Mouse (Mus musculus): ENCODE results near the gene Fam50a.

Fam50a gene

DNA sequence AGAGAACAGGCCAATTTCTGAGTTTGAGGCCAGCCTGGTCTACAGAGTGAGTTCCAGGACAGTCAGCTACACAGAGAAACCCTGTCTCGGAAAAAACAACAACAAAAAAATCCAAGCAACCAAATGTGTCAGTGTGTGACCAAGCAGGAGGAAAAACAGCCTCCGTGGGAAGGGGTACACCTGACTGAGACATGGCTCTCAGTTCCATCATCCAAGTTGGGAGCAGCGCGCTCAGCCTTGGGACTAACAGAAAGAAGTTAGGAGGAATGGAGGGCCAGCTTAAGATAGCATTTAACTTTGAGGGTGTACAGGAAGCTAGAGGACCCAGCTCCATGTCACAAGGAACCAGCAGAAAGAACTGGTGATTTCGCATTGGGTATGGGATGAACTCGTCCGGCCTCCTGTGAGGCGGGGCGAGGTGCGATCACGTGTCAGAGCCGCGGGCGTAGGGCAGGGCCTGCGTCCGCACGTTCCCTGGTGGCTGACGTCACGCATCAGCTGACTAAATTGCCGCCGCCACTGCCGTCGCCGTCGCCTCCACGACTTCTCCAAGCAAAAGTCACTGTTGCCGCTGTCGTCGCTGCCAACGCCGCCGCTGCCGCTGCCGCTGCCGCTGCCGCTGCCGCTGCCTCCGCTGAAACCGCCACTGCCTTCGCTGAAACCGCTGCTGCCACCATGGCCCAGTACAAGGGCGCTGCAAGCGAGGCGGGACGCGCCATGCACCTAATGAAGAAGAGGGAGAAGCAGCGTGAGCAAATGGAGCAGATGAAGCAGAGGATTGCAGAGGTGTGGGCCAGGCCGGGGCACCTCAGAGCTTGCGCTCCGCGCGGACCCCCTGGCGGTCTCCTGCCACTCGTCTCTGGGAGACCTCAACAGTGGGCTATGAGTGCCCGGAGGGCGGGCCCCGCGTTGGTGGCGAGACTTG is at the start of gene Fam50a:
Gene Fam50a (plus strand): TSS at position 494 of the 925 bp plus-strand sequence.
- in situ Hi-C loops (cut with MboI, MseI): no loop called here

DNA sequence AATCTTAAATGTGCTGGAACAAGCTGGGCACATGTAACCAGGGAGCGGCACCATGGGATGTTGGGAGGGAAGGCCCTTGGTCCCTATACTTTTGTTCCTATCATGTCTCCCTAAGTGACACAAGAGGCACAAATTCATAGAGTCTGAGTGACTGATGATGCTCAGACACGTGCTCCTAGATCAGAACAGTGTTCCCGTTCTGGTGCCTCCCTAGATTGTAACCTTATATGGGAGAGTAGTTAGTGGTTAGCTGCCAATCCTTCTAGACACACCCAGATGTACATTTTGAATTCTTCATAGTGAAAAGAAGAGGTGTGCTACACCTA is 43.1 kb upstream of the Fam50a start:
- in situ Hi-C loops (cut with MboI, MseI): loop anchor here (5.0 kb wide), 1 partner anchor 47 kb away; no protein-coding TSS in a partner anchor

DNA sequence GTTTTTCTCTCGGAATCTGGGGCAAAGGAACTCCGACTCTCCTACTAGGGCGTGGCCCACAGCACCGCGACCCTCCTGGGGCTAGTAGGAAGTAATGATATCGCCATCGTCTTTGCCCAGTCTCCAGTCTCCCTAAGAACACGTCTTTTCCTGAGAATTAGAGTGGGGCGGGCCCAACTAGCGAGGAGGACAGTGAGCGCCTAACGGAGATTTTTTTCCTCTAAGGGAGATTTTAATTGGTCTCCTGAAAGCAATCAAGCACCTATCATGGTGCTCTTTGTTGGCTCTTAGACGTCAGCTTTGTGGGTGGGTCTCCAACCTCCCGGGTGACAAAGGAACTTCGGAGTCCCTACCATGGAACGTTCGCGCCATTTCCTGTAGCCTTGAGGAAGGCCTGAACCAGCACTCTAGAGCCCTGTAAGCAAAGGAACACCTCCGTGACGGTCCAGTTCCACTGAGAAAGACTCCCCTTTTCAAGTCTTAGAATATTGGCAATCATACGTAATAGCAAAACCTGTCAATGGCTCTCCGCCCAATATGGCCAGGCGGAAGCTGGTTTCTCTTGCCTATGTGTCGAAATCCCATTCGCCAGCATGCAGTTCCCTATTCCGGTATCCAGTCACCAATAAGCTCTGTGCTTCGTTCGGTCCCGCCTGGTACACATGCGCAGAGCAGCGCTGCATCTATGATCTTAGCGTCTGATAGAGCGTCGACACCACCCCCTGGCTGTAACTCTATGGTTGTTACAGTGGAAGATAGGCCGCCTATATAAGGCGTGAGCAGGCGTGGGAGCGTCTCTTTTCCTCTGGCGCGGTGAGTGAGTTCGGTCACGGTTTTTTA is 42.6 kb upstream of the Fam50a start, which contains the start of gene Rpl10:
Gene Rpl10 (plus strand): TSS at position 751 of the 840 bp plus-strand sequence.
- in situ Hi-C loops (cut with MboI, MseI): no loop called here

DNA sequence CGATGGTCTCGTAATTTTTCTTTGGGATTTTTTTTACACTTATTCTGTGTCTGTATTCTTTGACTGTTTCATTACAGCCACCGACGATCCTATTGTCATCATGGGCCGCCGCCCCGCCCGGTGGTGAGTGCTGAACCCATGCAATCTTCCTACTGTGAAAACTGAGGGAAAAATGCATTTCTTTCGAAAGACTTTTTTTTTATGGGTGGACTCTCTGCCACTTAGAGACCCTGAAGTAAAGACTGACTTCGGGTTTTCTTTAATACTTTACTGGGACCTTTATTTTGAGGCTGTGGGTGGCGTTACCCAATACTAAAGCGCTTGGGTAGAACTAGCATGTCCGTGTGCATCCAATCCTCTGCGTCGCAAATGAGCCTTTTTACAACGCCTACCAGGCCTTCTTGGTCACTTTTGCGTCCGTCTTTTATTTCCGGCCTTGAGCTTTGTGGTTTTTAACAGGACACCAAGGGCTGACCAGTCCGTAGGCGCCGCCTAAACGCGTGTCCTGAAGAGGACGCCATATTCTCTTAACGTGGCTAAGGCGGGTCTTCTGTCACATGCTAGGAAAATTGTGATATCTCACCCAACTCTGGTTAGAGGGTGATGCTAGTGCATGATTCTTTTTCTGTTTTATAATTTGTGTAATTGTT is 41.8 kb upstream of the Fam50a start:
- in situ Hi-C loops (cut with MboI, MseI): no loop called here

DNA sequence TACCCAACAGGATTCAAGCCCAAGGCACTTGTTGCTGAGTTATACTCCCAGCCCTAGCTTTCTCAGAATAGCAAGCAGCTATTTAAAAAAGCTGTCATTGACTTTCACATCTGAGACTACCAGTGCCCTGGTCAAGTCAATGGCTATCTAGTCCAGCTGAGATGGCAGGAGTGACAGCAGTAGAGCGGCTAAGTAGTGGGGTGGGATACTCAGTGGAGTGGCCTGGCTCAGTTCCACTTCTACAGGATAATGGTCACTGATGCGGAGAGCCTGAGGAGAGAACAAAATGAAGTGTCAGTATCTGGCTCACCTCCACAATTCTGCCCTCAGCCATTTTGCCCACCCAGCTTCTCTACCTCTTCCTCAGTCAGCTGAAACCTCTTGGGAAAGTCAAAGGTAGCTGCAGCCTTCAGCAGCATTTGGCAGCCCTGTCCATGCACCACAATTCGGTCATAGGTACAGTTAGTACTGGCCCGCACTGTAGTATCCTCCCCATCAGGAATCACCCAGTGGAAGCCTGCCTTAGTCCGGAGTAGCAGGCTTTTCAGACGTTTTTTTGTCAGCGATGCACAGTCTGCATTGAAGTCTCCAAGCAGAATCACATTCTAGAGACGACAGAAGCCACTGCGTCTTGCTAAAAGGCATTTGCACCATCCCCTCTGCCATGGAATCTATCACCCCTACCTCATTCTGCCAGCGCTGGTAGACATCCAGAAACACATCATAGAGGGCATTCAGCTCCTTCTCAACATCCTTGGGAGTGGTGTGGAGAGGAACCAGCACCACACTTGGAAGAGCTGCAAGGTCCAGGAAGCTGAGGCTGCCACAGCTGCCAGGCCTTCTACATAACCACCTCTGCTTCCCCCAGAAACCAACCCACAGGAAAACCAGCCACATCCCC is 39.2 kb upstream of the Fam50a start:
- in situ Hi-C loops (cut with MboI, MseI): no loop called here

DNA sequence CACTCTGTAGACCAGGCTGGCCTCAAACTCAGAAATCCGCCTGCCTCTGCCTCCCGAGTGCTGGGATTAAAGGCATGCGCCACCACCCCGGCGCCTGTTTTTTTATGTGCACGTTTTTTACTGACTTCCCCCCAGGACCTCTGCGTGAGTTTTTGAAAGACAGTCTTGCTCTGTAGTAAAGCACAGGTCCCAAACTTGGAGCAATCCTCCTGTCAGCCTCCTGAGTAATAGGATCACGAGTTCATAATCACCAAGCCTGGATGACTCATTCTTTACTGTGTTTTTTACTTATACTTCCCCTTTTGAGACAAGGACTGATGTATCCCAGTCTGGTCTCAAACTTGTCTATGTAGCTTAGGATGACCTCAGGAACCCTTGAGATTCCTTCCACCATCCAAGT is 34.9 kb upstream of the Fam50a start:
- in situ Hi-C loops (cut with MboI, MseI): no loop called here

DNA sequence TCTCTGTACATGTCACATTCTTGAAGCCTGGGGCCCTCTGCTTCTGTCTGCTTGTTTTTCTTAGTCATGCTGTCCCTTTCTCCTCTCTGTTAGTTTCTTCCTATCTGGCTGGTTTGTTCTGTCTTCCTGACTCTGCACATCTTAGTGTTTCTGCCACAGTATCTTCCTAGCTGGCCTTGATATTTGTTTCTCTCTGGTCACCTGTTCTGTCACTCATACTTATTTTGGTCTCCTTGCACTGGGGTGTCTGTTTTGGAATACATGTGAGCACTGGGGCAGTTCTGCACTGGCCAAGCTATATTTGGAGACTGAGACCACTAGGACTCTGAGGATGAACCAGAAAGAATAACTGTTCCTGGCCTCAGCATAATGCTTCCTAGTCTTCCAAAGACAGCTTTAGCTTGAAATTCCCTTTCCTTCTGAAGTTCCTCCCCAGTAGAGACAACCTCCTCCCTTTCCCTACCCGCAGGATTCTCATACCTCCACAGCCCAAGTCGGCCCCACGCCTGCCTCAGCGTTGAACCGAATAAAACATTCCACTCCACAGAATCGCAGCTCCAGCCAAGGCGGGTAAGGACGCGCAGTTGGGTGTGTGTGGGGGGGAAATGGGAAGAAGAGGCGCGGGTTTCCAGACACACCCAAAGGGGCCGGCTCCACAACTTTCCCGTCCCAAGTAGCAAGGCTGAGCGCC is 31.6 kb upstream of the Fam50a start:
- in situ Hi-C loops (cut with MboI, MseI): no loop called here

DNA sequence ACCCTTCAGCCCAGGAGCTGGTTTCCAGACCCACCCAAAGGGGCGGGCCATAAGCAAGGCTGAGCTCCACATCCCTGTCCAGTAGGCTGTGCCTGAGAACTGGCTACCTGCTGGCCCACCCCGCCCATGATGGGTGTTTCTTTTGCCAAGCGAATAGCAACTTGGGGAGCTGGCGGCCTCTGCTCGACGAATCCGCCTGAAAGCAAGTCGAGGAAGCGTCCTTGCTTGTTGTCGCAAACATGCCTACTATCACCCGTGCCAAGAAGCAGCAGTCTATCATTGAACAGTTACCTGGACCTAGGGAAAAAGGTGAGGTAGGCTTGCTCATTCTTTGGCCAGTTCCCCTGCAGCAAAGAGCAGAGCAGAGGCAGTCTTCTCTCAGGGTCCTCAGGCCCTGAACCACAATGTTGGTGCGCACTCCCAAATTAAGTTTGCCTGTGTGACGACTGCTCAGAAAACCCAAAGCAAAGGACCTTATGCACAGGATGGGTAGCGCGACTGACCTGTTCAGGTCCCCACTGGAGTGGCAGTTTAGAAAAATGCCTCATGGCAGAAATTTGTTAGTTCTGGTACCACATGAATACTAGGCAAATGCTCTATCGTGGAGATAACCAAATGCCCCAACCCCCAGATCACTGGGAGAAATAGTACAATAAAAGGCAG is 31.0 kb upstream of the Fam50a start, which contains the start of the genes Taz and Dnase1l1:
Gene Taz (plus strand): TSS at position 181 of the 663 bp plus-strand sequence.
Gene Dnase1l1 (minus strand): TSS at position 606 of the 663 bp plus-strand sequence.
- in situ Hi-C loops (cut with MboI, MseI): no loop called here

DNA sequence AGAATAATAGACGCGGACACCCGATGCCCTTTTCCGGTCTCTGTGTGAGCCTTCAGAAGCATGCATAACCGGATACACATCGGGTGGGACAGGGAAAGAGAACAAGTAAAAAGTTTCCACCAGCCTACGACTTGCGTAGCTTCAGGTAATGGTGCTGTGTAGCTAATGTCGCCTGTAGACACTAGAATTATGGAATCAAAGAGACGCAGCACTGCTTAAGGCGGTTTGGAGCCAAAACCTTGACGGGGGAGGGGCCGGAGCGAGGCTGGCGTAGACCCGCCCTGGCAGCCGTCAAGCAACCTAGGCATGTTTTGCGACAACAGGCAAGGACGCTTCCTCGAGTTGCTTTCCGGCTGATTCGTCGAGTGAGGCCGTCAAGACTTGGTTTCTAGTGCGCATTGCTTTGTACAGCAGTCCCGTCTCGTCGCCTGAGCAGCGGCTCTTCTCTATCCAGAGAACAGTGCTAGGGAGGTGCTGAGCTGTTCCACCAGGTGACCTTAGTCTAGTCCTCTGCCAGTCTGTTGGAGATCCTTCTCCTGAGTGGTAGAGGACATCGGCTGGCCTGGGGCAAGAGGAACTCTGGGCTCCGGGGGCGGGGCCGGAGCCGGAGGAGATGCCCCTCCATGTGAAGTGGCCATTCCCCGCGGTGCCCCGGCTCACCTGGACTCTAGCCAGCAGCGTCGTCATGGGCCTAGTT is 30.3 kb upstream of the Fam50a start:
- in situ Hi-C loops (cut with MboI, MseI): no loop called here

DNA sequence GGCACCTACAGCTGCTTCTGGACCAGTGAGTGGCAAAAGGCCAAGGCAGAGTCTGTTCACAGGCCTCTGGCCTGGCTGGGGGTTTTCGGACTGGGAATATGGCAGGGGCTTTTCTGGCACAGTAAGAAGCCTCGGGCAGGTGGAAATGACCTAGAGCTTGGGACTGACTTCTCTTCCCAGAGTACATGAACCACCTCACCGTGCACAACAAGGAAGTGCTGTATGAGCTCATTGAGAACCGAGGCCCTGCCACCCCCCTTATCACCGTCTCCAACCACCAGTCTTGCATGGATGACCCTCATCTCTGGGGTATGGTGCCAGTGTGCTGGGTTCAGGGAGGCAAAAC is 29.8 kb upstream of the Fam50a start:
- in situ Hi-C loops (cut with MboI, MseI): no loop called here

DNA sequence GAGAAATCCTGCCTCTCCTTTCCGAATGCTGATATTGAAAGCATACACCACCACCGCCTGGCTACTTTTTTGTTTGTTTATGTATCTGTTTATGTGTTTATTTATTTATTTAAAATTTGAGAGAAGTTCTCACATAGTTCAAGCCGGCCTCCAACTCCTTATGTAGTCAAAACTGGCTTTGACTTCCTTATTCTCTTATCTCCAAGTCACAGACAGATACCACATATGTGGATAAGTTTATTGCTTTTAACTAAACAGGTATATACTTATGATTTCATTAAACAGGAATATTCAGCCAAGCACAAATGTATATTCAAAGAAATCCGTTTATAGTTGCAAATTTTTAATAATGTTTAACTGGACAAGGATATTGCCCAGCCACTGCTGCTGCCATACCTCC is 19.4 kb upstream of the Fam50a start:
- in situ Hi-C loops (cut with MboI, MseI): no loop called here

DNA sequence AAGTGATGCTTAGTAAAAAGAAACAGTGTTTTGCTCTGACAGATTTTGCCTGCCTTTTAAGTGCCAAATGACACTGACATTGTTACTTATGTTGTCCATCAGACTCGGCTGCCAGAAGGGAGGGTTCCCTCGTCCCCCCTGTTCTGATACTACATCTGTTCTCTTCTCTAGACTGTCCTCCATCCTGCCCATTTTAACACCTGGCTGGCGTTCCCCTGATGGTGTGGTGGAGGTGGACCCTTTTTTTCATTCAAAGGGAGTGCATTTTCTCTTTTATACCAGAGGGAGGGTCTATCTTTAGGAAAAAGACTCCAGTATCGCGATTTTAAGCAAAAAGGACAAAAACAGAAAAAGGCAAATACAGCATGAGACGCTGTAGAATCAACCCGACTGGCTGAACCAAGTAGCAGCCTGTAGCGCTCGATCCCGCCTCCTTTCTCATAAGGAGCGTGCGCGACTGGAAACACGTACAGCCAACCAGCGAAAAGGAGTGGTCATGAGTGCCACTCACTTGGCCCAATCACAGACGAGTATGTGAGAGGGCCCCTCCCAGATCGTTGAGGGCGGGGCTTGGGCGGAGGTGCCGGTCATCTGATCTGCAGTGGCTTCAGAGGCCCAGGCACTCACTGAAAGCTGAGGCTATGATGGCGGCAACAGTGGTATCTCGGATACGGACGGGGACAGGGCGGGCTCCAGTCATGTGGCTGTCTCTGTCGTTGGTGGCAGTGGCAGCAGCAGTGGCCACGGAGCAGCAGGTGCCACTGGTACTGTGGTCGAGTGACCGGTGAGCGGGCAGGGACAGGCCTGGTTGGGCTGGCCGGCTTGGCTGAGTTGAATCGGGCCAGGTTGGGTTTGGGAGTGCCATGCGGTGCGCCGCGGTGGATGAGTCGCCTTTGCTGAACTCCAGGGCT is 16.0 kb upstream of the Fam50a start, which contains the start of gene Atp6ap1:
Gene Atp6ap1 (plus strand): TSS at position 560 of the 911 bp plus-strand sequence.
- in situ Hi-C loops (cut with MboI, MseI): no loop called here

DNA sequence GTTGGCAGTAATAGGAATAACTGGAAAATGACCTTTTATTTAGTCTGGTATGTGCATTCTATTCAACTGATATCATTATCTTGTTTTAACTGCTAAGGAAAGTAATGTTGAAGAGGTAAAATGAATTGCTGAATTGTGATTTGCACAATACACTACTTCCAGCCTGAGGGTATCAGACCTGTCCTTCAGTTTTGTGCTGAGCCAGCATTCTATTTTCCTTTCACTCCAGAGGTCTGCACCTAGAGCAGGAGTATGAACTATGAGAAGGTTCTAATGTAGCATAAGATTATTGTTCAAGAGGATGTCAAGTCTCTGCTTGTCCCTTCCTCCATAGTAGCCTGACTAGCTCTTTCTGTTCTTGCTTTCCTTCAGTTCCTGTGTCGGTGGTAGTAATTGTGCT is 14.5 kb upstream of the Fam50a start:
- in situ Hi-C loops (cut with MboI, MseI): no loop called here

DNA sequence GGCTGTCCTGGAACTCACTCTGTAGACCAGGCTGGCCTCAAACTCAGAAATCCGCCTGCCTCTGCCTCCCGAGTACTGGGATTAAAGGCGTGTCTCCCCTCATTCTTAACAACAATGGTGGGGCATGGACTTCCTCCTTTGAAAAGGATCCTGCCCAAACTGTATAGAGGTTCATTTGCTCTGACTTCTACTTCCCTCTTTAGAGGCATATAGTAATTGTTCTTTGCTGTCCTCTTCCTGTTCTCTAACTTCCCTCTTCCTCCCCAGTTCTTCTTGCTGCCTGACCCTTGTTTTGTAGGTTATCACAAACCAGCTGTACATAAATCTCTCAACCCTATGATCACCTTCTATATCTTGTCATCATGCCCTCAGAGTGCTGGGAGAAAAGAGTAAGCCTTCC is 13.1 kb upstream of the Fam50a start:
- in situ Hi-C loops (cut with MboI, MseI): no loop called here

DNA sequence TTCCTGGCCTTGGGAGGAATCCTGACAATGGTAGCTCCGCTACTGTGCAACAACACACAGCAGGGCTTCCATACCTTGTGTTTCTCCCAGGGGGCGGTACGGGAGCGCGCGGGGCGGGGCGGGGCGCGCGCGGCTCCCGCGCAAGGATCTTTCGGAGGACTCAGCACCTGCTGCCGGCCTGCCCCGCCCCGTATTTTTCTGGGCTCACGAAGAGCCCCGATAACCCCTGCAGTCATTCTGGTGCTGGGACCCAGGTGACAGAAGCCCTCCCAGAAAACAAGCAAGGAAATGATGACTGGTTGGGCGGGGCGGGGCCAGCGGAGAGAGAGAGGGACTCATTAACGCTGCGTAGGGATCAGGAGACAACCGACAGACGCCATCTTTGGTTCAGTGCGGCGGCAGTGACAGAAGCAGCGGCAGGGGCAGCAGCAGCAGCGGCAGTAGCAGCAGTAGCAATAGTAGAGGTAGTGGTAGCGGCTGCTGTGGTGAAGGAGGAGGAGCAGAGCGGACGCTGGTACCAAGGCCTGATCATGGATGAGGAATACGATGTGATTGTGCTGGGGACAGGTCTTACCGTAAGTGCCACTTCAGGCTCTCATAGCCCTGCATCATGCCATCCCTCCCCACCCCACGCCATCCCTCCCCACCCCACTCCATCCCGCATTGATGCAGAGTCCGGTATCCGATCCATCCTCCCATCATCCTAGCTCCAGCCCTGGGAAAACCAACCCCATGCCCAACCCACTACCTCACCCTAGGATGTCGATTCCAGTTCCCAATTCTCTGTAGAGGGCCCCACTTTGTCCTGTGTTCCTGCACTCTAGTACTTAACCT is 7.7 kb upstream of the Fam50a start, which contains the start of gene Gdi1:
Gene Gdi1 (plus strand): TSS at position 132 of the 834 bp plus-strand sequence.
- in situ Hi-C loops (cut with MboI, MseI): no loop called here

DNA sequence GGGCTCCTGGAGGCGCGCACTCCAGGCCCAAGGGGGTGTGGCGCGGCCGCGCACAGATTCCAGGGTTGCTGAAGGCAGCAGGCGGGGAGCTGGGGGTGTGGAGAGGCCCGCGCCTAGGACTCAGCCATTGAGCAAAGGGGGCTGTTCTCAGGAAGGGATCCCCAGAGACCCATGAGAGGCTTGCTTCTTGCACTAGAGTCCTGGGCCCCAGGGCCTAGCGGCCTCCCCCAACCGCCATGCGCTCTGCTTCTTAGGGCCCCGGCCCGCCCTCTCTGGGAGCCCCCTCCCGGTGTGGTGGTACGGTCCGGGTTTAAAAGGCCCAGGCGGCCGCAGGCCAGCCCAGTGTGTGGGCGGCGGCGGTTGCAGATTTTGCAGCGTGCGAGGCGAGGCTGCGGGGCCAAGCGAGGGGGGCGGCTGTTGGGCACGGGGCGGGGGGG is 15.9 kb downstream of the Fam50a start, which contains the start of gene Plxna3:
Gene Plxna3 (plus strand): TSS at position 342 of the 437 bp plus-strand sequence.
- in situ Hi-C loops (cut with MboI, MseI): no loop called here

DNA sequence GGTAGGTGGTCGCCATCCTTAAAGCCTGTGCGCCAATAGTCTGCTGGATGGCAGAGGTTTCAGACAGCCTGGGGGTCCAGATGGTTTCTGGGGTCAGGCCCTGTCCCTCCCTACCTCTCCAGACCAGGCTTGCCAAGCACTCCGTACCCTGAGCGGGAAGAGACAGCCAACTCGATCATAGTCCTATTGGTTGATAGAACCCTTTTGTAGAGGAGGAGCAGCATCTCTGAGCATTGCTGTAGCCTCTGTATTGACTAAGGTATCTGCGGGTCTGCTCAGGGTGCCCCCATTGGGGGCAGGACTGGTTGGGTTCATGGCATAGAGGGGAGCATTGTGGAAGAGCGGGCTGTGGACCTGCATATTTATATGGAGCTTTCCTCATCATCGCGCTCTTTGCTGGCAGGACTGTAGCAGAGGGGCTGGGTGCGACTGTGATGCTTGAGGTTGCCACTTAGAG is 16.4 kb downstream of the Fam50a start:
- in situ Hi-C loops (cut with MboI, MseI): no loop called here

All from T-helper 17 cell (primary cell).